Mouse (Mus musculus): ENCODE results near the gene Slc7a11. TPM values are rescaled to one million over a fixed set of nuclear protein-coding genes. Genes with fewer than 3 reads are reported as not detected.

The Slc7a11 gene
- total RNA-seq, 2 experiments from 2014 or later, result 0.09 TPM; not detected in 1

- no peak for ATAC-seq (replicated peaks; ENCODE audit: low FRiP score, low TSS enrichment, poor library complexity, severe bottlenecking)
These were observed 532.5 kb downstream of the Slc7a11 start for GRCm38 (mm10) chr3:49910922-49911321.

GRCm38 (mm10) chr3:49908426-49909341, 534.7 kb downstream of the Slc7a11 start:
- ATAC-seq (replicated peaks; ENCODE audit: low FRiP score, low TSS enrichment, poor library complexity, severe bottlenecking), result no peak

GRCm38 (mm10) chr3:49893945-49894344, 549.5 kb downstream of the Slc7a11 start:
- ATAC-seq (replicated peaks; ENCODE audit: low FRiP score, low TSS enrichment, poor library complexity, severe bottlenecking), result no peak

- no peak for ATAC-seq (replicated peaks; ENCODE audit: low FRiP score, low TSS enrichment, poor library complexity, severe bottlenecking)
These were observed 556.1 kb downstream of the Slc7a11 start for GRCm38 (mm10) chr3:49887359-49887758.

GRCm38 (mm10) chr3:49886220-49886945, 557.0 kb downstream of the Slc7a11 start:
- ATAC-seq (replicated peaks; ENCODE audit: low FRiP score, low TSS enrichment, poor library complexity, severe bottlenecking), result no peak

GRCm38 (mm10) chr3:49880496-49880895, 562.9 kb downstream of the Slc7a11 start:
- no peak for ATAC-seq (replicated peaks; ENCODE audit: low FRiP score, low TSS enrichment, poor library complexity, severe bottlenecking)

DNA sequence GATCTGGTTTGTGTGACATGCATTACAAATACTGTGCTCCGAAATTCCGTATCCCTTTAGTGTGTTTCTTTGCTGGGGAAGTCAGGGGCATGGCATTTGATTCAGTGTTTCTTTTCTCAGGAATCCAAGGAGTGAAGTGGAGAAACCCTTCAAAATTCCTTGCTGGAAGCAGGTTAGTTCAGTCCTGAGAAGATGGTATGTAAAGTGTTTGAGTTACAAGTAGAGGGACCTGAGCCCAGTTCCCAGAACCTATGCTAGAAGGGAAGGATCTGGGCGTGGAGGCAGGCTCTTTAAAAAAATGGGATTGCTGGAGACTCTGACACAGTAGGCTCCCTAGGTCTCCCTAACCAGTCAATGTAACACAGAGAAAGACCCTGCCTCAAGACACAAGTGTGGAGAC, 572.6 kb downstream of the Slc7a11 start:
- ATAC-seq (replicated peaks; ENCODE audit: low FRiP score, low TSS enrichment, poor library complexity, severe bottlenecking), result no peak

DNA sequence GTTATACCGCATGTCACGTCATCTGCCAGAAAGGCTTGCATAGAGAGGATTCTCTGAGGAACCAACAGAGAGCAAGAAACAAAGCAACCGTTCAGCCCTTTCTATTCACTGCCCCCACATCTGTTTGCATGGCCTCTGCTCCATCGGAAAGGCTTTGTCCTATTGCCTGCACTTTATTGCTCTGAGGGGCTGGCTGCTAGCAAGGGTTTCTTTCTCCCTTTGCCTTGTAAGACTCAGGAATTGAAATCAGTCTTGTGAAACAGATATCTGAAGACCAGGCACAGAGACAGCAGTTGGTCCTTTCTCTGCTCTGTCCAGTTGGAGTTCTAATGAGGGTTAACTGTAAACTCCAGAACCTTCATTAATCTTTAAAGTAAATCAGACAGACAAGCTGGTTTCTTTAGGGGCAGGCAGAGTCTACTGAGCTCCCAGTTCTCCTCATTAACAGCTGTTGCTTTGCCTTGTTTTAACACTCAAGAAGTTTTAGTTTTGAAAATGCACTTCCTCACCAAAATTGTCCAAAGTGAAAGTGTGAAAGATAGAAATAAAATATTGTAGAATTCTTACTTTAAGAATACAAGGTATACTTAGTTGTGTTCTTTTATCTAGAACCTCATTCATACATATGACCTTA, 575.3 kb downstream of the Slc7a11 start:
- ATAC-seq (replicated peaks; ENCODE audit: low FRiP score, low TSS enrichment, poor library complexity, severe bottlenecking), result no peak

DNA sequence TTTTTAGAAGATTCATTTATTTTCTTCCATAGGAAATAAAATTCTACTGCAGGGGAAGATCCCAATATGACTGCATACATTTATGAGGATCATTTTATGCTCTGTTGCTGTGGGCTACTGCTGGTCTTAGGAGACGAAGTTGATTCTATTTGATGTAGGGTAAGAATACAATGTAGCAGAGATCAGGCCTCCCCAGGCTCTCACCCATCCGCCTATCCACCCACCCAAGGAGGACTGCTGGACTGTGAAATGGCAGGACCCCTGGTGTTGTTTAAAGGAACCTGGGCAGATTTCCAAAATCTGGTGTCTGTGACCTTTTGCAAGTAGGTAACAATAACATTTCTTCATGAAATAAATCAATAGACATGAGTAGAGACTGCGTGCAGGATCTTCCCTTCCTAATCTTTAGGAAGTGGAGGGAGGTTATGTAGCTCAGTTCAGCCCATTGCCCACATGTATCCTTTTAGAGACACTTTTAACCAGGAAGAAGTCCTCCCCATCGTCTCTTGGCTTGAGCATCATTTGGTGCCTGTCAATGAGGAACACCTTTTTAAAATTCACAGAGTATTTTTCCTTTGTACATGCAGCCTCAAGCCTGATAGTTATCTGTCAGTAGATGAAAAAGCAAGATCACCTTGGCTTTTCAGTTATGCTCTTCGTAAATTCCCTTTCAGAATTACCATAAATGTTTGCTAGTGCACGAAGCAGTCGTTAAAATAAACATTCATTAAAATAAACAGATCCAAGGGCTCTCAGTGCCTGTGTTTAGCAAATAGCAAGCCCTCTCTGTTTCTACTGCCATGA, 576.1 kb downstream of the Slc7a11 start:
- ATAC-seq (replicated peaks; ENCODE audit: low FRiP score, low TSS enrichment, poor library complexity, severe bottlenecking), result no peak

DNA sequence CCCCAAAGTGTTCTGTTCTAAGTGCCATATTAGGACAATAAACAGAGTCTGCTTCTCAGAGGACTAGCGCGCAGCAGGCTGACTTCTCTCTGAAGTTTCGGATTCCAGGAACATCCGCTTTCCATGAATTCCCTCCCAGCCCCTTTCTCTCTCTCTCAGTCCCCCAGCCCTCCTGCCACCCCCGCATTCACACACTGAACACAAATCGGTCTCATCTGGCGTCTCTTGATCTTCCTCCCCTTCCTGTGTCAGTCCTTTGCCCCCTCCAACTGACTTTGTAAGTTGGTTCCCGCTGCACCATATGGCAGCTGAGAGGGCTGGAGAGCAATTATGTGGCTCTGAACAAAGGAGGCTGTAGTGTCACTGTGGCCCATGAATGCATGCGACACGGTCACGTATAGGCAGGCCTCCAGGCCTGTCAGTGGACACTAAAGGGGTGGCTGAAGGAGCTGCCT, 577.3 kb downstream of the Slc7a11 start:
- ATAC-seq (replicated peaks; ENCODE audit: low FRiP score, low TSS enrichment, poor library complexity, severe bottlenecking), result no peak

DNA sequence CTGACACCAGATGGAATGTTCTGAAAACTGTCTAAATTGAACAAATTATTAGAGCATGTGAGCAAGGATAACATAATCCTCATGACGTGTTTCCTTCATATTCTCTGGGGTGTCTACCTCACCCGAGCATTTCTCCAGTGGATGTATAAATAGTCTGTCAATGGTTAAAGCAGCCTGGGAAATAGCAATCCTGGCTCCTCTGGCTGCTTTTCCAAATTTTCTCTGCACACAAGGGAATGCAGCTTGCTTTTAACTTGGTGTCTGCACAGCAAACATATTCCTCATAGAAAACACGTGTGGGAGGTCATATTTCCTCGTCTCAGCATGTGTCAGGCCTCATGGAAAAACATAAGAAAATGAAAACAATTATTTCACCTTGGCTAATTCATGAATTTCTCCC, 586.6 kb downstream of the Slc7a11 start:
- no peak for ATAC-seq (replicated peaks; ENCODE audit: low FRiP score, low TSS enrichment, poor library complexity, severe bottlenecking)

DNA sequence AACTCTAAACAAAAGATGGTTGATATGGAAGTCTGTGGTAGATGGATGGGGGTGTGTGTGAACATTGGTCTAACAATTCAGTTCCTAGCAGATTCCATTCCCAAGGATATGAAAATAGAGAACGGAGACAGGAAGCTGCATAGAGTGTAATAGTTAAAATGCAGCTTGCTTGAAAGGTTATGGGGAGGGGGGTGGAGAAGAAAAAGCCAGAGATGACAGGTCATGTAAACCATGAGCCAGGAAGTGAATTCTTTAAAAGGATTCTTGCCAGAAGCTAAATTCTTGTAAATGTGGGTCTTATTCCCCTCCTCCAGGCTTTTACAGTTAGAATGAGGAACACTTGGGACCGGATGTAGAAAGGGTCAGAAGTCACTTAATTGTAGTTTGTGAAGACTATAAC, 589.1 kb downstream of the Slc7a11 start:
- no peak for ATAC-seq (replicated peaks; ENCODE audit: low FRiP score, low TSS enrichment, poor library complexity, severe bottlenecking)

DNA sequence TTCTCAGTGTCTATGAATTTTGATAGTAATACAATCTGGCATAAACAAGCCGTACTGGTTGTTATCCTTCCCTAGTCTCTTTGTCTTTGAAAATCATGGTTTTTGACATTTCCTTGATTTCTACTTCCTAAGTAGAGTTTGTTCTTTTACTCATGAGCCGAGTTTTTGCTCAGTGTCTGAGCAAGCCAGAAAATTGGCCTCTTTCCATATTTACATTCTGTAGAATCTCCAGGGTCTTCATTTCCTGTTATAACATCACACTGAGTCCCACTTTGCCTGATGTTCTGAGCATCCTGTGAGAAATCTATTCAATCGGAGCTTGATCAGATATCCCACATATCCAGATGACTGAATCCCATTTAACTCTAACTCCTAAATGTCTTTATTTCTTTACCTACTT, 600.4 kb downstream of the Slc7a11 start:
- no peak for ATAC-seq (replicated peaks; ENCODE audit: low FRiP score, low TSS enrichment, poor library complexity, severe bottlenecking)
